14 mouse cellular contexts compared by ENCODE assay signal in genomic region chr7:99101076-99101475, GRCm38 (mm10). TPM values are rescaled to one million over a fixed set of nuclear protein-coding genes. Genes with fewer than 3 reads are reported as not detected.
DNase-seq lines count a peak whose midpoint lies in the region; ATAC-seq and TF ChIP-seq lines count a peak whose summit lies in the region.
"Had no signal": no experiment of that assay in that cellular context is flagged by ENCODE, and none has a peak within 500 bp of the region (broad histone marks: within the 10 kb centered on the region; RNA-seq: fewer than 3 reads in every experiment).

No protein-coding gene starts in this region.

- DNase-seq in lung, postnatal 0 days (ENCODE audit: low spot score) = no peak
- no peak for DNase-seq in lung, postnatal 10 days
- peak; percentile 62 for DNase-seq in kidney, adult 2 months
- no peak for DNase-seq in stomach, postnatal 0 days (ENCODE audit: low spot score)
- DNase-seq in right cerebral cortex, postnatal 36 days (ENCODE audit: low spot score in 2 of 2) = no peak
- DNase-seq: adrenal gland, postnatal 14 days; right cerebral cortex, postnatal 25 days had no signal

- ATAC-seq in lung, postnatal 0 days = peak; percentile 17; the same call in 1 of the 2 replicates
- ATAC-seq in liver, embryonic 12.5 days = peak; percentile 33; the same call in 1 of the 2 replicates
- ATAC-seq in stomach, postnatal 0 days (ENCODE audit: low FRiP score, low TSS enrichment) = peak; percentile 13; the same call in 1 of the 2 replicates
- ATAC-seq in megakaryocyte-erythroid progenitor cell, adult 5-6 weeks (replicated peaks; ENCODE audit: low FRiP score, low TSS enrichment, poor library complexity, severe bottlenecking) = no peak

- H3K36me3 ChIP-seq in lung, postnatal 0 days (ENCODE audit: insufficient read depth, low read length) = 0 out of 2 replicates have a peak, but pooled peaks cover 9% of the 10 kb centered on the region
- H3K36me3 ChIP-seq in kidney, adult 2 months (ENCODE audit: control insufficient read depth, insufficient read depth, low read length) = no peaks in the 10 kb centered on the region; the same call in none of the 2 replicates
- H3K36me3 ChIP-seq in liver, embryonic 12.5 days = peaks cover 30% of the 10 kb centered on the region
- H3K36me3 ChIP-seq in stomach, postnatal 0 days (ENCODE audit: control insufficient read depth, insufficient read depth, low read length) = peaks cover 4% of the 10 kb centered on the region; the same call in 1 of the 2 replicates

- H3K9me3 ChIP-seq in lung, postnatal 0 days (ENCODE audit: low read length) = no peaks in the 10 kb centered on the region
- H3K9me3 ChIP-seq in liver, embryonic 12.5 days (replicated peaks) = no peaks in the 10 kb centered on the region
- no peaks in the 10 kb centered on the region for H3K9me3 ChIP-seq in stomach, postnatal 0 days (ENCODE audit: control insufficient read depth, low read length)
- H3K9me3 ChIP-seq: limb, embryonic 15.5 days; midbrain, embryonic 13.5 days; neural tube, embryonic 13.5 days had no signal

- no peak overlapping the region for H3K4me2 ChIP-seq in lung, postnatal 0 days (replicated peaks; ENCODE audit: low read depth, low read length)
- H3K4me2 ChIP-seq in liver, embryonic 12.5 days = no peak overlapping the region
- H3K4me2 ChIP-seq in stomach, postnatal 0 days (replicated peaks; ENCODE audit: low read depth) = no peak overlapping the region
- H3K4me2 ChIP-seq: heart, embryonic 11.5 days; limb, embryonic 15.5 days; midbrain, embryonic 13.5 days; neural tube, embryonic 13.5 days had no signal

- no peak overlapping the region for H3K9ac ChIP-seq in lung, postnatal 0 days (replicated peaks; ENCODE audit: low read depth)
- no peak overlapping the region for H3K9ac ChIP-seq in liver, embryonic 12.5 days
- no peak overlapping the region for H3K9ac ChIP-seq in stomach, postnatal 0 days (ENCODE audit: low read length)
- H3K9ac ChIP-seq: limb, embryonic 15.5 days; midbrain, embryonic 13.5 days; neural tube, embryonic 13.5 days had no signal

- TF ChIP-seq POLR2A in kidney, adult 2 months (IDR thresholded peaks at IDR 0.05; ENCODE audit: low read depth, low read length) = no peak

- no peak for TF ChIP-seq CTCF in lung, postnatal 0 days (IDR thresholded peaks at IDR 0.05)
- no peak for TF ChIP-seq CTCF in kidney, adult 2 months (conservative IDR thresholded peaks at IDR 0.05; ENCODE audit: insufficient read depth, insufficient read length, low read depth, low read length)
- no peak for TF ChIP-seq CTCF in stomach, postnatal 0 days (IDR thresholded peaks at IDR 0.05; ENCODE audit: low read depth)

- no peak overlapping the region for H3K4me3 ChIP-seq in lung, postnatal 0 days (ENCODE audit: low read depth, low read length)
- no peak overlapping the region for H3K4me3 ChIP-seq in kidney, adult 2 months (ENCODE audit: insufficient read depth, low read depth, low read length)
- H3K4me3 ChIP-seq in liver, embryonic 12.5 days = no peak overlapping the region
- H3K4me3 ChIP-seq in stomach, postnatal 0 days (ENCODE audit: low read depth, low read length) = no peak overlapping the region
- H3K4me3 ChIP-seq: erythroblast, embryonic 14.5 days; limb, embryonic 15.5 days; midbrain, embryonic 13.5 days; neural tube, embryonic 13.5 days had no signal

- WGBS in lung, postnatal 0 days = 22% methylated on average over 2 of the region's 2 CpGs
- 10% methylated on average over 2 of the region's 2 CpGs for WGBS in kidney, adult 2 months
- WGBS in liver, embryonic 12.5 days (ENCODE audit: insufficient replicate concordance) = 29% methylated on average over 2 of the region's 2 CpGs
- WGBS in stomach, postnatal 0 days = 30% methylated on average over 2 of the region's 2 CpGs

- H3K27me3 ChIP-seq in lung, postnatal 0 days (replicated peaks; ENCODE audit: insufficient read depth, low read length) = no peaks in the 10 kb centered on the region
- no peaks in the 10 kb centered on the region for H3K27me3 ChIP-seq in kidney, adult 2 months (replicated peaks; ENCODE audit: control insufficient read depth, insufficient read depth, low read length)
- H3K27me3 ChIP-seq in liver, embryonic 12.5 days (replicated peaks) = no peaks in the 10 kb centered on the region
- no peaks in the 10 kb centered on the region for H3K27me3 ChIP-seq in stomach, postnatal 0 days (ENCODE audit: control insufficient read depth, insufficient read depth, low read length)
- H3K27me3 ChIP-seq: limb, embryonic 15.5 days; midbrain, embryonic 13.5 days; neural tube, embryonic 13.5 days had no signal

- H3K27ac ChIP-seq in lung, postnatal 0 days (ENCODE audit: low read length) = no peak overlapping the region
- H3K27ac ChIP-seq in kidney, adult 2 months (ENCODE audit: insufficient read depth, low read depth, low read length) = peak overlapping the region; percentile 42
- H3K27ac ChIP-seq in liver, embryonic 12.5 days = peak overlapping the region; percentile 34
- 0 out of 2 replicates have a peak overlapping the region, but pooled peaks have one; percentile 5 for H3K27ac ChIP-seq in stomach, postnatal 0 days (replicated peaks)
- H3K27ac ChIP-seq: limb, embryonic 15.5 days; midbrain, embryonic 13.5 days had no signal

- TF ChIP-seq EP300 in lung, postnatal 0 days (IDR thresholded peaks at IDR 0.05) = no peak
- no peak for TF ChIP-seq EP300 in stomach, postnatal 0 days (optimal IDR thresholded peaks at IDR 0.05)

- H3K4me1 ChIP-seq in lung, postnatal 0 days (ENCODE audit: insufficient read depth, low read depth, low read length) = peaks cover 5% of the 10 kb centered on the region; the same call in 1 of the 2 replicates
- H3K4me1 ChIP-seq in kidney, adult 2 months (ENCODE audit: control insufficient read depth, insufficient read depth, low read length) = peaks cover 31% of the 10 kb centered on the region
- peaks cover 36% of the 10 kb centered on the region for H3K4me1 ChIP-seq in liver, embryonic 12.5 days
- no peaks in the 10 kb centered on the region for H3K4me1 ChIP-seq in stomach, postnatal 0 days (replicated peaks; ENCODE audit: control insufficient read depth, insufficient read depth)

RNA-seq across cellular contexts. Expression of gene Uvrag, which starts 39.9 kb away (rescaled TPM):
- 23.4 and 28.6 TPM in 2 replicates for polyA plus RNA-seq in lung, postnatal 0 days (2015; fragmentation: Nextera tagmentation; extraction: Ambion mirVana)
- polyA plus RNA-seq in kidney, adult 2 months (2012; rRNA removed) = 8.0 and 17.0 TPM in 2 replicates
- polyA plus RNA-seq in liver, embryonic 12.5 days (2016; fragmentation: Nextera tagmentation; extraction: Ambion mirVana) = 13.5 and 15.1 TPM in 2 replicates
- 9.8 and 10.7 TPM in 2 replicates for polyA plus RNA-seq in stomach, postnatal 0 days (2015; fragmentation: Nextera tagmentation; extraction: Ambion mirVana)
- total RNA-seq in megakaryocyte-erythroid progenitor cell, adult 5-6 weeks (2014; fragmentation: Nextera tagmentation) = 15.0 and 18.2 TPM in 2 replicates
- total RNA-seq in megakaryocyte-erythroid progenitor cell, adult 5-6 weeks (2017) = 14.4 and 16.2 TPM in 2 replicates
